Mouse (Mus musculus) heart, embryonic 10.5 days (tissue): ENCODE measurements around the gene Tubgcp2. TPM values are rescaled to one million over a fixed set of nuclear protein-coding genes. Genes with fewer than 3 reads are reported as not detected.

ENCODE experiments used
- DNase-seq: peaks from one replicate; pipeline ENCODE4 v3.0.0-alpha.2; 2017; ENCODE audit warnings: low spot score
- H3K27ac ChIP-seq: fragments of 300-500 bp; sonication (generic); 2 replicates; pipeline ENCODE4 v1.5.1; 2016; ENCODE audit warnings: mild to moderate bottlenecking
- H3K27me3 ChIP-seq: fragments of 300-500 bp; sonication (generic); 2 replicates; pipeline ENCODE4 v1.6.1; 2016; ENCODE audit warnings: mild to moderate bottlenecking; ENCODE audit not compliant: poor library complexity, insufficient read depth, severe bottlenecking
- H3K36me3 ChIP-seq: fragments of 300-500 bp; sonication (generic); 2 replicates; pipeline ENCODE4 v1.6.1; 2016; ENCODE audit warnings: mild to moderate bottlenecking, moderate library complexity
- H3K4me1 ChIP-seq: fragments of 300-500 bp; sonication (generic); 2 replicates; pipeline ENCODE4 v1.6.1; 2016; ENCODE audit warnings: mild to moderate bottlenecking
- H3K4me3 ChIP-seq: fragments of 300-500 bp; sonication (generic); 2 replicates; pipeline ENCODE4 v1.5.1; 2016; ENCODE audit warnings: mild to moderate bottlenecking, moderate library complexity
- H3K9me3 ChIP-seq: fragments of 300-500 bp; sonication (generic); 2 replicates; pipeline ENCODE4 v1.6.1; 2016; ENCODE audit warnings: mild to moderate bottlenecking, moderate library complexity
- WGBS: fragments of 180-500 bp; shearing (Covaris S2); methylation state at CpG from one replicate; pipeline ENCODE4 v1.1.7; 2016; 5-methylcytosine and 5-hydroxymethylcytosine counted together
- polyA plus RNA-seq: library from polyadenylated mRNA; unstranded; fragments of >200 nt; fragmentation: Nextera tagmentation; extraction: Ambion mirVana; gene quantifications from 2 replicates; pipeline ENCODE4 v1.2.1, GENCODE M21; 2016

Gene Tubgcp2
- polyA plus RNA-seq, 1 experiment from 2014 or later, result 55.4 TPM

DNA sequence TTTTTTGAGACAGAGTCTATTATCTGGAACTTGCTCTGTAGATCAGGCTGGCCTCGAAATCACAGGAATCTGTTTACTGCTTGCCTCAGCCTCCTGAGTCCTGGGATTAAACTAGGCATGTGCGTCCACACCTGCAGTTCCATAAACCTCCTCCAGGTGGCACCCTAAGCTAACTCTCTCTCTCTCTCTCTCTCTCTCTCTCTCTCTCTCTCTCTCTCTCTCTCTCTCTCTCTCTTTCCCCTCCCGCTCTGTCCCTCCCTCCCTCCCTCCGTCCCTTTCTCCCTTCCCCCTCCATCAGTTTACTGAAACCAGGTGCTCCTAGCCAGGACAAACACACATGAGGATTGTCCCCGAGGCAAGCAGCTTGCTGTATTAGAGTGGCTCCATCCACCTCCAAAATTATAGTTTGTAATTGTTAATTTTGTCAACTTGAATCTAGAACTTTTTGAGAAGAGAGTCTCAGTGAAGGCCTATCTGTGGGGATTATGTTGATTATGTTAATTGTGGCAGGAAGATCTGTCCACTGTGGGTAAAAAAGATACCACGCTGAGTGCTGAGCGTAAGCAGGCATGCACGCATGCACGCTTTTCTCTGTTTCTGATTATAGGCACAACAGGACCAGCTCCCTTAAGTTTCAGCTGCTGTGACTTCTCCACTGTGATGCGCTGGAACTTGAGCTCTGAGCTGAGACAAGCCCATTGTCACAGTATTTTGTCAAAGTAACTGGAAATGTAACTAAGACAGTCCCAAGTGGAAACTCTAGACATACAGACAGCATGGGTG is 66.9 kb downstream of the Tubgcp2 start:
- no peak overlapping the region for H3K27ac ChIP-seq
- peaks cover 84% of the 10 kb centered on the region for H3K27me3 ChIP-seq
- no peak overlapping the region for H3K4me3 ChIP-seq
- 40% methylated on average over 10 of the region's 10 CpGs for WGBS
- H3K9me3 ChIP-seq, result no peaks in the 10 kb centered on the region
- no peaks in the 10 kb centered on the region for H3K36me3 ChIP-seq
- no peaks in the 10 kb centered on the region for H3K4me1 ChIP-seq
- DNase-seq, result no peak

DNA sequence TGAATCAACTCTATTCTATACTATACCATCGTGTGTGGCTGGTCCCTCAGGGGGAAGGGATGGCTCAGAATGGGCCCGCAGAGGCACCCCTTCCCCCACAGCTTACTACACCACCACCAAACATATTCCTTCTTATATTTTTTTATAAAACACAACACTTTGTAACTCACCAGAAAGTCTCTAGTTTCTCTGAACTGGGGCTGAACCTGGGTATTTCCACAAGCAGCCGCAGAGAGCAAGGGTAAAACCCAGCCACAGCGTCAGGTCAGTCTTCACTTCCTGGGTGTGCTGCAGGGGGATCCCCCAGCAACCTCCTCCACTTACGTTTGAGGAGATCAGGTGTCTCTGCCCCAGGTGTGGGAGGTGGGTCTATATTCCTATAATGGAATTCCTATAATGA is 68.0 kb downstream of the Tubgcp2 start:
- Histone ChIP-seq H3K4me3 (no peak overlapping the region), H3K9me3 (no peaks in the 10 kb centered on the region), H3K4me1 (no peaks in the 10 kb centered on the region), H3K27me3 (peaks cover 85% of the 10 kb centered on the region), H3K36me3 (no peaks in the 10 kb centered on the region), H3K27ac (no peak overlapping the region)
- no peak for DNase-seq
- 47% methylated on average over 5 of the region's 5 CpGs for WGBS

DNA sequence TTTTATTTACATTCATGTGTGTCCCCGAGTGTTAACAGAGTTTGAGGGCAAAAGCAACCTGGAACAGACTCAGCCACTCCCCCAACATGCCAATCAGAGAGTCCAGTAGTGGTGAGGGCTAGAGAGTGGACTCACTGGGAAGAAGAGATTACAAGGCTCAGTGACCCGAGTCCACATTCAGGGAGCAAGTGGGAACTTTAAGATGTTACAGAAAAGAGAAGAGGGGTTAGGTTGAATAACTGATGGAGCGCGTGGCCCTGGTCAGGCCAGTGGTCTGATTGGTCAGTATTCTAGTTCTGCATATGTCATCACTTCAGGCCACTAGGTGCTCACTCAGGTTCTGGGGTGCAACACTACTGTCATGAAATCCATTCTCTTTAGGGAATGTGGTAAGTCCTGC is 69.3 kb downstream of the Tubgcp2 start:
- no peaks in the 10 kb centered on the region for H3K9me3 ChIP-seq
- no peak overlapping the region for H3K27ac ChIP-seq
- H3K4me1 ChIP-seq, result no peaks in the 10 kb centered on the region
- no peaks in the 10 kb centered on the region for H3K36me3 ChIP-seq
- WGBS, result 26% methylated on average over 4 of the region's 4 CpGs
- H3K27me3 ChIP-seq, result peaks cover 76% of the 10 kb centered on the region
- H3K4me3 ChIP-seq, result no peak overlapping the region
- DNase-seq, result no peak

DNA sequence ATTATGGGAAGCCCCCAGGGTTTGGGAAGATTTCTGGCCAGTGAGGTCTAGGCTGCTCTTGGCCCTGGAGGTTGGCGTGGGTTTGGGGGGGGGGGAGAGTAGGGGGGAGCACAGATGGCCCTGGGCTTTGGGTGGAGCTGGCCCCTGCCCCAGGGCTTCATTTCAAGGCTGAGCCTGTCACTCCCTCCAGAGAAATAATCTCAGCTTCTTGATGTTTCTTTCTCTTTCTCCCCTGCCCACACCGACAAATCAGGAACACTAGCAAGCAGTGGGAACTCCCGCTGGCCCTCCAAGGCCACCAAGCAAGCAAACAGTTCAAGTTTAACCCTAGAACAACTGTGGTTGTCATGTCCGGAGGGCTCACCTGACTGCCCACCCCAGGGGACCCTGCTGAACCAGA is 72.7 kb downstream of the Tubgcp2 start:
- Histone ChIP-seq H3K9me3 (no peaks in the 10 kb centered on the region), H3K36me3 (no peaks in the 10 kb centered on the region), H3K27ac (no peak overlapping the region), H3K4me1 (no peaks in the 10 kb centered on the region), H3K27me3 (peaks cover 74% of the 10 kb centered on the region), H3K4me3 (no peak overlapping the region)
- no peak for DNase-seq
- 59% methylated on average over 4 of the region's 4 CpGs for WGBS

DNA sequence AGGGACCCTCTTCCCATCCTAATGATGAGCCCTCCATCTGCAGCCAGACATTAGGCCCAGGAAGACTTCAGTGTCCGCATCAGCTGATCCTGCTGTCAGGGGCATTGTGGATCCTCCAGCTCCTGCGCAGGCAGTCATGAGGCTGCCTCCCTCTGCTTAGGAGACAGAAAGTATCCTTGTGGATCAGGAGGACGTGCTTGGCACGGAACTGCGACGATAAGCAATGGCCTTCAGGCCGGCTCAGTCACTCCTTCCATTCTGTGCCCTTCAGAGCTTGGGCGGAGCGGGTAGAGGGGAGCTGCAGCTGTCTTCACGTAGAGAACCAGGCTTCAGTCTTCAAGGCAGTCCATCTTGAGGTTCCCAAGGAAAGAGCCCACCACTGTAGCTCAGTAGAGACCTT is 75.3 kb downstream of the Tubgcp2 start:
- Histone ChIP-seq H3K9me3 (no peaks in the 10 kb centered on the region), H3K27me3 (peaks cover 81% of the 10 kb centered on the region)
- WGBS, result 81% methylated on average over 10 of the region's 10 CpGs

DNA sequence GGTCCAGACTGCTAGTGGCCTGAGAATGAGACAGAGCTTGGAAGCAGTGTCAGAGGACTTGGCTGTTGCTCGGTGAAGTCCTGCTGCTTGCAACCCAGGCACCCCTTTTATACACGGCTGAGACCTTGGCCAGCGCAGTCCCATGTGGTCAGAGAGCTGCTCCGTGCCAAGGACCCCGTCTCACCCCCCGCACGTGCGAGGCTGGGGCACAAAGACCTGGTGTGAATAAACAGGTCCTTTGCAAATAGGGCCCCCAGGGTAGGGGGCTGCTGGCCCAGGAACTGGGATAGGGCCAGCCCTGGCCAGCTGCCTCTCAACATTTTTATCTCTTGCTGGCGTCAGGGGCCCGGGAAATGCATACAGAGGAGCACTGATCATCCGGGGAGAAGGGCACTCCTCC is 78.5 kb downstream of the Tubgcp2 start:
- Histone ChIP-seq H3K4me3 (0 out of 2 replicates have a peak overlapping the region, but pooled peaks have one; percentile 8), H3K27me3 (peaks cover 80% of the 10 kb centered on the region), H3K9me3 (no peaks in the 10 kb centered on the region), H3K36me3 (no peaks in the 10 kb centered on the region), H3K27ac (no peak overlapping the region; the same call in 1 of the 2 replicates), H3K4me1 (peaks cover 9% of the 10 kb centered on the region)
- no peak for DNase-seq
- 25% methylated on average over 11 of the region's 11 CpGs for WGBS

More for the DNA sequence above, 75.3 kb downstream of the Tubgcp2 start:
- Histone ChIP-seq H3K36me3 (no peaks in the 10 kb centered on the region), H3K4me1 (peaks cover 9% of the 10 kb centered on the region), H3K27ac (no peak overlapping the region), H3K4me3 (no peak overlapping the region)
- DNase-seq, result no peak

DNA sequence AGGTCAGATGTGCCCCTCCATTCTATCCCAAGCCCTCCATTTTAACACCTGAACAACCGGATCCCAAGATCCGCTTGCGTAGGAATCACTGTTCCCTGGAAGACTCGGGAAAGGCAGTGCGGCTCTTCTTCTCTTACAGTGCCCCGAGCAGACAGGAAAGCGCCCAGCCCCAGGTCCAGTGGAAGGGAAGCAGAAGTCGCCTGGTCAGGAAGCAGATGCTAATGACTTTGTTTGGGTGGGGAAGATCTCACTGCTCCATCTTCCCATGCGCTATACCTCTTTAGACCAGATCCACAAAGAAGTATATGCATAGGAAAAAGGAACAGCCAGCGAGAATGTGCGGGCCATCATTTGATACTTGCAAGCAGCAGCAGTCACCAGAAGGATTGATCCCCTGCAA is 79.0 kb downstream of the Tubgcp2 start:
- H3K36me3 ChIP-seq, result no peaks in the 10 kb centered on the region
- H3K27ac ChIP-seq, result no peak overlapping the region
- H3K4me1 ChIP-seq, result peaks cover 9% of the 10 kb centered on the region
- H3K9me3 ChIP-seq, result no peaks in the 10 kb centered on the region
- DNase-seq, result no peak
- WGBS, result 47% methylated on average over 11 of the region's 11 CpGs
- no peak overlapping the region for H3K4me3 ChIP-seq
- peaks cover 80% of the 10 kb centered on the region for H3K27me3 ChIP-seq

DNA sequence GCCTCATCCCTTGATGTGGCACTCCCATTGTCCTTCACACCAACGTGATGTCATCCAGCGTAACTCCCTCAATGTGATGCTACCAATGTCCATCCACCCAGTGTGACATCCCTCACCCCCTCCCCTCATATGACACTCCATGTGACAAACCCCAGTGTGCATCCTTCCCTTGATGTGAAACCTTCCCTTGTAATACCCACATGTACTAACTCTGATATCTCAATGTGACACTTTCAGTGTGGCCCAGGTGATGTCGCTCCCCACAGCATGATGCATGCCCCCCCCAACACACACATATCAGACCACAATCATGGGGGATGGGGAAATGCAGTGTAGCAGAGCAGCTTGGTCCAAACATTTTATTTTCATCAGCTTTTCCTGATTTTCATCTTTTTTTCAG is 79.8 kb downstream of the Tubgcp2 start:
- Histone ChIP-seq H3K27ac (no peak overlapping the region), H3K9me3 (no peaks in the 10 kb centered on the region), H3K36me3 (no peaks in the 10 kb centered on the region), H3K27me3 (peaks cover 77% of the 10 kb centered on the region), H3K4me1 (peaks cover 15% of the 10 kb centered on the region), H3K4me3 (no peak overlapping the region)
- DNase-seq, result no peak
- WGBS, result 77% methylated on average over 3 of the region's 3 CpGs

DNA sequence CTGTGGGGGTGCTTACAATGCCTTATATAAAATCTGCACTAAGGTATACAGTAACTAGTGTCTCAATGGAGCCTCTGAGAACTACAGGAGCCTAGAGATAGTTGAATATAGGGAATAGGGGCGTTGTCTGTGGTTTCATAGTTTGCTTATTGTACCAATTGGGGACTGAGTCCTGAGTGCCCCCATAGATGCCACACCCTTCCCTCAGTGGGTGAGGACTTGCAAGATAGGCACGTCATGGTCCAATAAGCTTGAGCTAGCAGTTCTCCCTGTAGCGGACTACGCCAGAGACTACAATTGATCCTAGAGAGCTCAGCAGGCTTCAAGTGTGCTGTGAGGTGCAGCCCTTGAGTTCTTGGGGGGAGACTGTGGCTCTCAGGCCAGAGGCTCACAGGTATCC is 81.0 kb downstream of the Tubgcp2 start:
- Histone ChIP-seq H3K9me3 (no peaks in the 10 kb centered on the region), H3K4me3 (no peak overlapping the region), H3K36me3 (no peaks in the 10 kb centered on the region), H3K27me3 (peaks cover 66% of the 10 kb centered on the region), H3K27ac (no peak overlapping the region), H3K4me1 (peaks cover 18% of the 10 kb centered on the region)
- WGBS, result 86% methylated on average over 4 of the region's 4 CpGs
- no peak for DNase-seq

DNA sequence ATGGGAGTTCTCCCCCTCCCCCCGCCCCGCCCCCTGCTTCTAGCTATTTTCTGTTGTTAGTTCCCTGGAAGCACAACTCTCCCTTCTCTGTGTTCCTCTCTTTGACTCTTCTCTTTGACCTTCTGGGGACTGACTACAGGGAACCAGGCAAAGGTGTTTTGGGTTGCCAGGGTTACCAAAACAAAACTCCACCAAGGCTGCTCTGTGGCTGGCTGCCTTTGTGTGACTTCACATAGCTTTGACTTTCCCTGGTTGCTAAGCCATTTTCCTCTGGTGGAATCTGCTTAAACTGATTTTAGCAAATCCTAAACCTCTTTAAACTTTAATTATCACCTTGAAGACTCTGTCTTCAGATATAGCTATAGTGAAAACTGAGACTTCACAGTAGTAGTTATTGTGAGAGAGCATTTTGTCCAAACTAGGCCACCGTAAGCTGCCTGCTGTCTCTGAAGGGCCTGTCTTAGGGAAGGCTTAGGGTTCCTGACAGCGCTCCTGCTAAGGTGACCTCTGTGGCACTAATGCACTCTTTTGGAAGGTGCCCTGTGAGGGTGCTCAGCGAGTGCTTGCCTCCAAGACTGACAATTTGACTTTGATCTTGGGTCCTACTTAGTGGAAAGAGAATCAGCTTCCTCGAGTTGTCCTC is 84.4 kb downstream of the Tubgcp2 start:
- DNase-seq, result no peak
- no peak overlapping the region for H3K27ac ChIP-seq
- WGBS, result 54% methylated on average over 6 of the region's 6 CpGs
- H3K36me3 ChIP-seq, result no peaks in the 10 kb centered on the region
- peaks cover 64% of the 10 kb centered on the region for H3K27me3 ChIP-seq
- H3K9me3 ChIP-seq, result no peaks in the 10 kb centered on the region
- H3K4me3 ChIP-seq, result no peak overlapping the region
- H3K4me1 ChIP-seq, result peaks cover 19% of the 10 kb centered on the region

DNA sequence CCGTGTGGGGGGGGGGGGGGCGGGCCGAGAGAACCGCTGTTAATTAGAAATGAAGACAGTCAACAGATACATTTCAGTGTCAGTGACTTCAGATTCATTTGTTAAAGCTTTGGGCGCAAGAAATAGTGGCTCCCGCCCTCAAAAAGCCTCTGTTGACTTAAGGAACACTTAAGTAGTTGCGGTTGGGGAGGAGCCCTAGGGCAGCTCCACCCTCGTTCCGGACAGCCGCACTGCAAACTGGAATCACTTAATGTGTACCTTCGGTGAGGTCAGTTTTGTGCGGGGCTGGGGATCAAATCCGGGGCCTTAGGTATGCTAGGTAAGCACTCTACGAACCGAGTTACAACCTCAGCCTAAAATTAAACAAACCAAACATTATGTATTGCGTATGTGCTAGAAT is 85.4 kb downstream of the Tubgcp2 start:
- H3K4me1 ChIP-seq, result peaks cover 19% of the 10 kb centered on the region
- peak overlapping the region; percentile 69 for H3K4me3 ChIP-seq
- H3K9me3 ChIP-seq, result no peaks in the 10 kb centered on the region
- H3K36me3 ChIP-seq, result no peaks in the 10 kb centered on the region
- DNase-seq, result no peak
- H3K27me3 ChIP-seq, result peaks cover 64% of the 10 kb centered on the region
- peak overlapping the region; percentile 83; the same call in 1 of the 2 replicates for H3K27ac ChIP-seq
- 4% methylated on average over 16 of the region's 16 CpGs for WGBS

DNA sequence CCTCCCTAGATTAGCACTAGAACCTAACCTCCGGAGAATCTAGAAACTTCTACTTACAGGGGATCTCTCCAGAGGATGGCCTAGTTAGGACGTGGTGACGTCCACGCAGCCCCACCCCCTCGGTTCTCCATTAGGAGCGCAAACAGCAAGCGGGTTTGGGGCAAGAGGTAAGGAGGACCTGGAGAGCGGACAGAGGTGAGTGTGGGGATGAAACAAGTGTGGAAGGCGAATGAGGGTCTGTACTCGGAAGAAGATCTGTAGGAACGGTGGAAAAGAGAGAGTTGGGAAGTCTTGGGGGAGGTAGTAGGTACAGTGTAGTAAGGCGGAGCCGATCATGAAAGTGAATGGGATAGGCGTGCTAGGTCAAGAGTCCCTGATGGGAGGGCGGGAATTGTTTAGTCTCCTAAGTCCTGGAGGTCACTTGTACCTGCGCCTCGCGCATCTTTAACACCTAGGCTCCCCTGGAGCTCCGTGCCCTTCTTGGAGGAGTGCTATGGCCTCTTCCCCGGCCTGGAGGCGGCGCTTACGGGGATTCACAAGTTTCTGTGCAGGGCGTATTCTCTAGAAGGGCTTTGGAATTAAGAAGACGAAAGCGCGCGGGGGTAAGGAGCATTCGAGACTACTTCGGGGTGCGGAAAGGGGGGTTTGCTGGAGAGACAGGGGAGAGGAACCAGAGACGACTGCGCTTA is 86.0 kb downstream of the Tubgcp2 start:
- peak; percentile 84 for DNase-seq
- Histone ChIP-seq H3K27me3 (peaks cover 64% of the 10 kb centered on the region), H3K4me3 (peak overlapping the region; percentile 69), H3K27ac (peak overlapping the region; percentile 83), H3K36me3 (no peaks in the 10 kb centered on the region), H3K4me1 (peaks cover 19% of the 10 kb centered on the region), H3K9me3 (no peaks in the 10 kb centered on the region)
- WGBS, result under 1% methylated on average over 33 of the region's 33 CpGs

DNA sequence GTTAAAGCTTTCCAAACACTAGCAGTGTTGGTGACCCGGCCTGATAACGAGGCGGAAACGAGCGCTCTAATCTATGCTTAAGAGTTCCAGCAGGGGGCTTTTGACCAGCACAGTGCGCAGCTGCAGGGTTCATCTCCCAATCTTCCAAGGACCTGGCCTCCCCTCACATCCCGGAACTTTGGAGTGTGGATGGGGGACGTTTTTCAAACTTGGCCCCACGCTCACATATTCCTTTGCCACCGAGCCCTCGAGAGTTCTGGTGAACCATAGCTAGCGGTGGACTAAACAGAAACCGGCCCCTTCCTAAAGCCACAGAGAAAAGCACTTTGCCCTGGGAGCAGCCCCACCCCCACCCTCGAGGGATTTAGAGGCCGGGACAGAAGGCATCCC is 86.6 kb downstream of the Tubgcp2 start:
- peaks cover 64% of the 10 kb centered on the region for H3K27me3 ChIP-seq
- peaks cover 19% of the 10 kb centered on the region for H3K4me1 ChIP-seq
- peak overlapping the region; percentile 83 for H3K27ac ChIP-seq
- no peaks in the 10 kb centered on the region for H3K36me3 ChIP-seq
- WGBS, result under 1% methylated on average over 15 of the region's 15 CpGs
- peak; percentile 89 for DNase-seq
- H3K9me3 ChIP-seq, result no peaks in the 10 kb centered on the region
- peak overlapping the region; percentile 69 for H3K4me3 ChIP-seq
